Mouse (Mus musculus): ENCODE results near the gene Klhl30. TPM values are rescaled to one million over a fixed set of nuclear protein-coding genes. Genes with fewer than 3 reads are reported as not detected.
A peak's percentile ranks its signal among the peaks of the same experiment; 100 is the strongest.

The Klhl30 gene
- total RNA-seq, 2 experiments from 2014 or later = 0.29 TPM; not detected in 1

DNA sequence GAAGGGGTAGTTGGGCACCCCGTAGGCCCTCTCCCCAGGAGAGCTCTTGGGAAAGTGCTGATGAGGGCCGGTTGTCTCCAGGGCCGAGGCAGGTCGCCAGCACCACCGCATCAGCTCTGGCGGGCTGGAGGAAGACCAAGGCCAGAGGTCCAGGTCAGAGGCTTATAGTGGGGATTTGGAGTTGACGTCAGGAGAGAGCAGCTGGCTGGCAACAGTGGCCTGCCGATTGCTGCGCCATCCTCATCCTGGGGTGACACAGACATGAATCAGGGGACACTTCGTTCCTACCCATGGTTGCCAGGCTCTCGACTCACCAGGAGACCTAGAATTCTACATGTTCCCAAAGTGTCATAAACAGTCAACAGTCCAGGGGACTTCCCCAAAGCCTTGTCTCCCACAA is 5.3 kb downstream of the Klhl30 start:
- intact Hi-C loops (cut with DNase I) = no loop called here
- no peak for DNase-seq (ENCODE audit: low spot score in 2 of 2)

DNA sequence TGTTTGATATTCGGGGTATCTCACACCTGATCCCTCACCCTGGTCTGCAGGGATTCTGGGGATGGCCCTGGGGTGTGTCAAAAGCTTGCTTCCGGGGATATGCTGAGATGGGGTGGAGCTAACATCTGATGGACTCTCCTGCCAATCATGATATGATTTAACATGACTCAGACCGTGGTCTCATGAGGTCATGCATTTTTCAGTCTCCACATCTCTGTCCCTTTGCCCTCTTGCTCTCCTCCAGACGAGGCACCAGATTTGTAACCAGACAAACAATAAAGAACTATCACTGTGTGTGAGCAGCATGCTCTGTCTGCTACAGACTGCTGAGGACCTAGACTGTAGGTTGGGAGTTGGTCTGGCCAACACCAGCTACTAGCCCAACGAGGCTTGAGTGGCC is 11.3 kb downstream of the Klhl30 start:
- intact Hi-C loops (cut with DNase I) = no loop called here

DNA sequence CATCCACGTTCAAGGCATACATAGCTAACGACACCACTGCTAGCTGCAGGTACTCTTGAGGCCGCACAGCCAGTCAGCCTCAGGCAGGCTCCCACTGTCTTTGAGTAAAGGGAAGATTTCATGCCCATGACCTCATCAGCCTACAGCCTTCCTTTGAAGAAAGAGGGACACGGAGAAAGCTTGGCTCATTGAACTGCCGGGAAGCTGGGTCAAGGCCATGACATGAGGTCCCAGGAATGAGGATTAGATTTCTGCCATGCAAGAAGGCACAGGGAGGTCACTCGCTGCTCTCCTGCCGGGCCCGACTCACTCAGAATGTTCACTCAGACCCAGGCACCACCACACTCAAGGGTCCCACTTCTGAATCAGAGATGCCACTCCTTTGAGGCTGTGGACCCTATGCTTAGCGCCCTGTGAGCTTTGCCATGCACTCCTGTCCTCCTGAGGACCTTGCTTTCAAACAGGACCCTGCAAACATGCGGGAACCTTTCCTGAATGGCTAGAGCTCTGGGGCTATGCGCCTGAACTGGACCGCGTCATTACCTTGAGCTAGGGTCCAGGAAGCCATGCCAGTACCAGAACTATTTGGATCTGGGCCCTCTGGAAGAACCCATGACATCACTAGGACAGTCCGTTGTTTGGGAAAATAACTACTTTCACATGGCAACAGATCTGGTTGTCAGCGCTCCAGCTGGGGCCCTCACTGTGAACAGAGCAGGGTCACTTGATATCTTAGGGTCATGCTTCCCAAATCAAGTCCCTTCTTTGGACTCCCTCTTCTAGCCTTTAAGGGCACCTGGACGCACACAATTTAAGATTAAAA is 14.2 kb downstream of the Klhl30 start:
- no peak for DNase-seq (ENCODE audit: low spot score in 2 of 2)
- intact Hi-C loops (cut with DNase I) = no loop called here

More for the DNA sequence above, 11.3 kb downstream of the Klhl30 start:
- DNase-seq (ENCODE audit: low spot score in 2 of 2) = no peak

DNA sequence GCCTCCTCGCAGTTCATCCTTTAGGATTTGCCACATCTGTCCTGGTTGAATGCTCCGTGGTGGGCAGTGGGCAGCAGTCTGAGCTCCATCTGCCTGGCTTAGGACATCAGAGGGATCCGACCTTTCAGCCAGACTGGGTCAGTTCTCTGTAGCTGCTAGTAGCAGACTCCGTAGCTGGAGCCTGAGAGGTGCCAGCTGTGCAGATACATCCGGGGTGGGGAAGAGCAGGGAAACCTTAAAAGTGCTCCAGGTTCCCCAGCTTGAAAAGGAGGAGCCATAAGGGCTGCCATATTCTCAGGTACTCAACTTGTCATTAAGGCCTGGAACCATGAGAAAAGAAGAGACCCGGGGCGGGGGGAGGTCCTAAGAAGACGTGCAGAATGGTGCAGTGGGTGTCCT is 15.0 kb downstream of the Klhl30 start:
- intact Hi-C loops (cut with DNase I) = no loop called here
- DNase-seq (ENCODE audit: low spot score in 2 of 2) = no peak

DNA sequence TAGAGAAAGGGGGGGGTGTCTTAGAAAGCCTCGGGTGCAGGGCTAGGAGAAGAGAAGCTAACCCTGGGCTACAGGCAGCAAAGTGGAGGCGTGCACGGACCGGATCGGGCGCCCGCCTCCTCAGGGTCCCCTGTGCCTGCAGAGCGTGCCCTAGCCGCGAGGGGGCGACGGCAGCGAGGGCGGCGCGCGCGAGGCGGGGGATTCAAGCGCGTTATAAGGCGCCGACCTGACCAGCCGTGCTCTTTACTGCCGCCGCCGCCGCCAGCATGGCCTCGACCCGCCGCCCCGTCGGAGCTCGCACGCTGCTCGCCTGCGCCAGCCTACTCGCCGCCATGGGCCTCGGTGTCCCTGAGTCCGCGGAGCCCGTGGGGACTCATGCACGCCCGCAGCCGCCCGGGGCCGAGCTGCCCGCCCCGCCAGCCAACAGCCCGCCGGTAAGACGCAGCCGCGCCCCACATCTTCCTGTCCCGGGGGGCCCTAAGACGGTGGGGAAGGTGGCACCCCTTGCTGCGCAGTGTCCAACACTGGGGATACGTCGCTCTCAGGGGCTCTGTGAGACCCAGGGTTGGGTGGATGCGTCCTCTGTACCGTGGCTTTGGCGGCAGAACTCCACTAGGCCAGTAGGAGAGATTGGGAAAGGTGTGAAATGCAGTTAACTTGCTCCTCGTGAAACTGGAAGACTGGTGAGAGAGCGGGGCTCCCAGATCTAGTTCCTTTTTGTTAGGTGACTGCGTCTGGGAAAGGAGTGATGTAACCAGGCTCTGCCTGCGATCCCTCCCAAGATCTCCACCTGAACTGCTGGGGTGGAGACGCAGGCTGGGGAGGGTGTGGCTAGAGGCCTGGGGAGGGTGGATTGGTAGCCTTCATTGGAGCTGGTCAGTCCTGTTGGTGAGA is 15.6 kb downstream of the Klhl30 start, which contains the start of gene Erfe:
Erfe (plus strand) TSS at position 216 of the 894 bp plus-strand sequence.
- intact Hi-C loops (cut with DNase I) = no loop called here
- DNase-seq (ENCODE audit: low spot score in 2 of 2) = peak in 1 of 2 experiments; percentile 34

DNA sequence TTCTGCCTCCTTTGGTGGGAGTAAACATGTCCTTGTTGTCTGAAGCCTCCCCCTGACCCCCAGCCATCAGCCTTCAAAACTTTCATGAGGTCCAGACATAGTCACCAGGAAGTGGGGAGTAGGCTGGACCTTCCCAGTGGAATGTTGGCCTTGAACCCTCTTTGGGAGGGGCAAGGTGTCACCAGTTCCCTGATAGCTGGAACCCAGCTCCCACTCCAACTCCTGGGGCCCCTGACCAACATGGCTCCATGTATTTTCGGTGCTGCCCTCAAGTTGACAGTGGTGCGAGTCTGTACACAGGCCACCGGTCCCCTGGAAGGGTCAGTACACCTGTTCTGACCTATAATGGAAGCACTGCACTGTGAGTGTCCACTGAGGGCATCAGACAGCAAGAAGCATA is 16.5 kb downstream of the Klhl30 start:
- intact Hi-C loops (cut with DNase I) = no loop called here
- no peak for DNase-seq (ENCODE audit: low spot score in 2 of 2)

DNA sequence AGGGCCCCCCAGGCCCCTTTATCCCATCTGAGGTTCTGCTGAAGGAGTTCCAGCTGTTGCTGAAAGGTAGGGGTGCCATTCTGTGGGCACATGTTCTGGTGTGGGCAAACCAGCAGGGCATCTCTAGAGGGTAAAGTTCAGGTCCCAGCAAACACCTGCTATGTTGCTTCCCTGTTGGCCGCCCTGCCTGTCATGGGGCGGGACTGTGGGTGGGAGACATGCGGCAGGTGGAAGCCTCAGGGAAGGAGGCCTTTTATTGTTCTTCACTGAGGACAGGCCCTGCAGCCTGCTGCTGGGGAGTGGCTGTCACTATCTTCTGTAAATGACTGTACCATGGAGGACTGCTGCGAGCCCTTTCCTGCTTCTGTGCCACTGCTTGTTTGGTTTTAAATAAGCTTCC is 18.6 kb downstream of the Klhl30 start:
- intact Hi-C loops (cut with DNase I) = no loop called here
- no peak for DNase-seq (ENCODE audit: low spot score in 2 of 2)

DNA sequence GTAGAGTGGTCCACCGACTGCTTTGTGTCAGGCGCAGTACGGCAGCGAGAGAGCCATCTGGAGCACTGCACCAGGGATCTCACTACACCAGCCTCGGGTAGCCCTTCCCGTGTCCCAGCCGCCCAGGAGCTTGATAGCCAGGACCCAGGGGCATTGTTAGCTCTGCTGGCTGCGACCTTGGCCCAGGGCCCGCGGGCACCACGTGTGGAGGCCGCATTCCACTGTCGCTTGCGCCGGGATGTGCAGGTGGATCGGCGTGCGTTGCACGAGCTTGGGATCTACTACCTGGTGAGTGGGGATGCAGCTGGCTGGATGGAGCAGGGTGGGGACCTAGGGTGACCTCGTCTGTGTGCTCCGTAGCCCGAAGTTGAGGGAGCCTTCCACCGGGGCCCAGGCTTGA is 19.2 kb downstream of the Klhl30 start:
- intact Hi-C loops (cut with DNase I) = no loop called here

DNA sequence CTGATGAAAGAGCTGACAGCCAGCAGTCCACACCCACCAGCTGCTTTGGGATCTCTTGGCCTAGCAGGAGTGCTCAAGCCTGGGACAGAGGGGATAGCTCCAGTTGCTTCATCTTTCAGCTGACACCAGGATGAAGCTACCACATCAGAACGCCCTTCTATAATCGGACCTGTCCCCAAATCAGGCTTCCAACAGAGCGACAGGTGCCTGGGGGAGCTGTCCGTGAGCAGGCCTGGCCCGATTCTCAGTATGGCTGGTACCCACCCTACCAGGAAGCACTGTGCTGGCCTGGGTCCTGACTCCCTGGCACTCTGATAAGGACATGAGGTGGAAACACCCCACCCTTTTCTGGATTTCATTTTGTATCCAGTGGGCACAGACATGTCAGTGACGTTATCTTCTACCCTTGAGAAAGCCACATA is 22.6 kb downstream of the Klhl30 start:
- no peak for DNase-seq (ENCODE audit: low spot score in 2 of 2)
- intact Hi-C loops (cut with DNase I) = no loop called here

More for the DNA sequence above, 19.2 kb downstream of the Klhl30 start:
- no peak for DNase-seq (ENCODE audit: low spot score in 2 of 2)

DNA sequence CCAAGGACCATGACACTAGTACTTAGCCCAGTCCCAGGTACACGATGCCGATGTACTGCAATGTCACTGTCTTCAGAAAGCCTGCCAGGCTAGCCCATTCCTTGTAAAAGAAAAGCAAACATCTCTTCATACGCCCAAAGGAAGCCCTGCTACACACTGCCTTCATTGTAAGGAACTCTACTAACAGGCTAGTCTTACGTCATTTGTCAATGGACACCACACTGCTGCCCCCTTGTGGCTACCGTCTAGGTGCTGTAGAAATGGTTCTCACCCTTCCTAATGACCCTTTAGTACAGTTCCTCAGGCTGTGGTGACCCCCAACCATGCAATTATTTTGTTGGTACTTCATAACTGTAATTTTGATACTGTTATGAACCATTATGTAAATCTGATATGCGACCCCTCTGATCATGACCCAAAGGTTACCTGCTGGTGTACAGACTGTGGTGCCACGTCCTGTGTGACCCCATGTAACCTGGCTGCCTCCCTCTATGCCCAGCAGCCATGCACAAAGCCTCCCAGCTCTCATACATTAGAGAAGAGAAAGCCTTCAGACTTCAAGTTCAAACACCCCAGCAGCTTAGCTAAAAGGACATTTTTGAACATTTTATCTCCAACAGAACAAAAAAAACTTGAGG is 29.8 kb downstream of the Klhl30 start:
- intact Hi-C loops (cut with DNase I) = no loop called here
- peak; percentile 47 to 63 for DNase-seq (ENCODE audit: low spot score in 2 of 2)

DNA sequence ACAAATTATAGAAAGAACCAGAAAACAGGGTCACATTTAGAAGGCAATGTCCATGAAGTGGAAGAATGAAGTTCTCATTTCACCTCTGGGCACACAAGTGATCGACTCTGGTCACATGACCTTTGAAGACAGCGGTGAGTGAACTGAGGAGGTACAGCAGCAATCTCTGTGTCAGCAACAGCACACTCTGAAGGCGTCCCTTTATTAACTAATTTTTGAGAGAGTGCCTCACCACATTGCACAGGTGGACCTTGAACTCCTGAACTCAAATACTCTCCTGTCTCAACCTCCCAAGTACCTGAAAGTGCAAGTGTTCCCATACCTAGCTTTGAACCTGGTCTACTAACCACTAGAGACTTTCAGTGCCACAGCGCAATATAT is 30.3 kb downstream of the Klhl30 start:
- DNase-seq (ENCODE audit: low spot score in 2 of 2) = no peak
- intact Hi-C loops (cut with DNase I) = no loop called here

DNA sequence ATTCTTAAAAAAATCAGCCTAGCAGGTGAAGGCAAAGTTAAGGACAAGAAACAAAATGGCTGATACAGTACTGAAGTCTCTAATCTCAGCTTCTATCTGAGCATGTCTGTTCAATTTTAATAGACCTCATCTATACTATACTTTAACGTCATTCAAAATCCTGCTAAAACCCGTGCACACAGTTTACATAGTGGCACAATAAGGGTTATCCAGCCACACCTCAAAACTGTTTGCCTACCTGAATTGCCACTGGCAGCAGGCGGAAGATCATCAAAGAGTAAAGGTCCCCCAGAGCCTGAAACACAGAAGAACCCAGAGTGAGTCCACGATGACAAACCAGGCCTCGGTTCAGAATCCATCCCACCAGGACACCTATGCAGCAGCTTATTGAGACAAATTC is 39.6 kb downstream of the Klhl30 start:
- no peak for DNase-seq (ENCODE audit: low spot score in 2 of 2)

DNA sequence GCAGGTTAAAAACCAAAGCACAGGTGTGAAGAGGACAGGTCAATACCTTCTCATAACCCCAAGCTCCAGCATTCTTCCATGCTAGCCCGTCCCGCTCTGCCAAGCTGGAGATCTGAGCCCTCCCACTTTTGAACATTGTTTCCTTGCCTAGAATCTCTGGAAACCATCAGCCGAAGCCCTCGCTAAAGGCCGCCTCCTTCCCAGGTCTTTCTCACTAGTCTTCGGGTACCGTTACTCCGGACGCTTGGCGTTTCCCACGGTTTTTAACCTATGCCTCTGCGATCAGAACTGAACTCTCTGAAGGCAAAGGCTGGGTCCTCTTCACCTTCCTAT is 47.1 kb downstream of the Klhl30 start:
- intact Hi-C loops (cut with DNase I) = no loop called here
- DNase-seq (ENCODE audit: low spot score in 2 of 2) = peak in 1 of 2 experiments; percentile 16

More for the DNA sequence above, 39.6 kb downstream of the Klhl30 start:
- intact Hi-C loops (cut with DNase I) = no loop called here

DNA sequence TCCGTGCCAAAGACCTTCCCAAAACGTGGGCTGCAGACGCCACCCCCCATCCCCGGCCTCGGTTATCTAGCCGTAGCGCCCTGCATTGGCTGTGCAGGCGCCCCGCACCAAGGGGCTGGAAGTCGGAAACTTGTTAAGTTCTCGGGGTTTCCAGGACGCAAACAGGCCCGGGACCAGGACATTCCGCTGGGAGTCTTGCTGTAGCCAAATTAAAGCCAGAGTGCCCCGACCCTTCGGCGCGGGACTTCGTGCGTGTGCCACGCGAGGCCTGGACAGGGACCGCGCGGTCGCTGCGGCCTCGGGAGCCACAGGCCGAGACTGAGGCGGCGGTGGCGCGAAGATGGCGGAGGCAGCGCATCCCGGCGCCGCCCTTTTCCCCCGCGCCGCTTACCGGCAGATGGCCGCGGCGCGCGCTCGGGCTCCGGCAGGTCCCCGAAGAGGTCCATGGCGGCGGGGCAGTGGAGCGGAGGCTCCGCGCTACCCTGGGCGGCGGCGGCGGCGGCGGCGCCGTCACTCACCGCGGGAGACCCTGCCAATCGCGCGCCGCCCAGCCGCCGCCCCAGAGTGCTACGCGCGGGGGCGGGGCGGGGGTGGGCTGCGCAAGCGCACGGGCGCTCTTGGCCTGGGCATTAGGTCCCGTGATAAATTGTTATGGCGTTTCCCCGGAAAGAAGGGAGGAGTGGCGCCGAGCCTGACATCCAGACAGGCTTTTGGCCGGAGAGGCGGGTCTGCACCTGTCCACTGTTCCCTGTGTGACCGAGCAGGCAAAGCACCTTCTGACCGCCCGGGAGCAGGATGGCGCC is 47.6 kb downstream of the Klhl30 start, which contains the start of gene Ilkap:
Ilkap (minus strand) TSS at position 556 of the 803 bp plus-strand sequence.
- DNase-seq (ENCODE audit: low spot score in 2 of 2) = peak; percentile 74 to 81
- intact Hi-C loops (cut with DNase I) = no loop called here

DNA sequence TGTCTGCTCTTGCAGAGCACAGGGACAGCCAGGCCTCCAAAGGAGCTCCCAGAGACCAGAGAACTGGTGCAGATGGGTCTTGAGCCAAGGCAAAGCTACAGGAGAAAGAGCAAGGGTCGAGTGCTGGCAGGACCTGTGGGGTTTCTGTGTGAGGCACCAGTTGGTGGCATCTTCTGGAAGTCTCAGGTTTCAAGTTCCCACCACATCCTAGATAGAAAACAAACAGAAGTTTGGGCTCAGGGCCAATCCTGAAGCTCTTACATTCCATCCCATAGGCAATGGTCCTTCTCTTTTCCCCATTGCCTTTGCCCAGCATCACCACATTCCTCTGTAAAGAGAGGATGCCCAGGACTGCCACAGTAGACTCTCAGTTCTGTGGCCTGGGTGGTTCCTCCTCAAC is 54.2 kb downstream of the Klhl30 start:
- intact Hi-C loops (cut with DNase I) = no loop called here
- no peak for DNase-seq (ENCODE audit: low spot score in 2 of 2)

DNA sequence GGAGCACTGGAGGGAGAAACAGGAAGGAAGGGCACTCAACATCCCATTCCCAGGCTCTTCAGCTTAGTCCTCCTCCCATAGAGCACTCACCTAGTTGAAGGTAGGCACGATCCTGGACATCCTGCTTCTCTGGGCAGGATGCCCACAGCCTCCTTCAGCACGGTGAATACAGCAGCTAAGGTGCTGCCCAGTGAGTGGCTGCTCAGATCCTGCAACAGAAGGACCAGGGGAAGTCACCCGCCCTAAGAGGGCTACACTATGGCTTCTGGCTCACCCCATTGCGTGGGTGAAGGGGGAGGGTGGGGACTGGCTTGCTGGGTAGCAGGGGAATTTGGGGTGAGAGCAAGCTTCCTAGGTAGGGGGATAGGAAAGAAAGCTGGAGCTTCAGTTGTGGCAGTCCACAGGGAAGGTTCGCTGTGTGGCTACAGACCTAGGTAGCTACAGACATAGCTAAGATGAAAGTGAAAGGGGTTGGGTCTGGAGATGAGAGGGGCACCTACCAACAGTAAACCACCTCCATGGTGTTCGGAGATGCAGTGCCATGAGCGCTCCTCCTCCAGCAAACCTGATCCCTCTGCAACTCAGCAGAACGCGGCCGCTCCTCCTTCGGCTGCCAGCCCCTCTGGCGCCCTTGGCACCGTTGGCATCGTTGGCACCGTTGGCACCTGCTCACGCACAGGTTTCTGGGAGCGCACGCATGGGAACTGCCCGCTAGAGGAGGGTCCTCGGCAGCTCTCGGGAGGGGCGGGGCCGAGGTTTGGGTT is 54.8 kb downstream of the Klhl30 start:
- DNase-seq (ENCODE audit: low spot score in 2 of 2) = no peak
- intact Hi-C loops (cut with DNase I) = no loop called here

DNA sequence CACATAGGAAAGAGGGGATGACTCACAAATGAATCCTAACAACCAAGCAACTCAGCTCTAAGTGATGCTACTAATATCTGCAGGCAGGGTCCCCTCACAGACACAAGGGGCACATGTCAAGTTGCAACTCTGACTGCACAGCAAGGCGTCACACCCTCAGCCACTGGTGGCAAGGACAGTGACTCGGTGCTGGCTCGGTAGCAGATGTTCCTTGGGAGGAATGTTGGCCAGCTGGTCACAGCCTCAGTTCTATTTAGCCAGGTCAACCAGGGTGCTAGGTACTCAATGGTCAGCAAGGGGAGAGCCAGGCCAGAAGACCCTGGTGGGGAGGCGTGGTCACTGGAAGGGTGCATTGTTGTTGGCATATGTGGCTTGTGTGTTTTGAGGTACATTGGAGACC is 57.0 kb downstream of the Klhl30 start:
- no peak for DNase-seq (ENCODE audit: low spot score in 2 of 2)
- intact Hi-C loops (cut with DNase I) = no loop called here

DNA sequence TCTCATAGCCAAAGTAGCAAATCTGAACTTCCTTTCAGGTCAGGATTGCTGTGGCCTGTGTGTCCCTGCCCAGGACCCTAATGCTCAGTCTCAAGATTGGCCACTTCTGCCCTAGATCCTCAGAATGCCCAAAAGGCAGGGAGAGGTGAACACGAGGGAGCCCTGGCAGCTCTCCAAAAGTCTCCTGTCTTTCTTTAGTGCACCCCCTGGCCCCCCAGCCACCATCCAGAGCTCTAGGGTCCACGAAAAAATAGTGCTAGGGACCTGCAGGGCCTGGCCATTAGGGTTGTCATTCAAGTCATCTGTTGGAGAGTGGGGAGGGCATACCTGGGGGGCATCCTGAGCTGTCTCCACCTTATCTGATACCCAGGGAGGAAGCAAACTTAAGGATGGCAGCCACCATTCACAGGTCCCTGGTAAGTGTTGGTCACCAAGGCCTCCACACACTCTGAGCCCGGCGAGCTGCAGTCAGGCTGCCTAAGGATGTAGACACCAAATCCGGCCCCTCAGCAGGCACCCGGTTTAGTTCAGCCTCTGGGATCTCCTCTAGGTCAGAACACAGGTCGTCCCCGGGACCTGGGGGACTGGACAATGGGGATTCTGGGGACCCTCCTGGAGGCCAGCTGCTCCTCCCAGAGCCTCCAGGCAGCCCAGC is 60.9 kb downstream of the Klhl30 start:
- intact Hi-C loops (cut with DNase I) = no loop called here
- DNase-seq (ENCODE audit: low spot score in 2 of 2) = no peak

Data from left cerebral cortex, postnatal 36 days (tissue).